In genomic region chr4:104384704-104385103, GRCm38 (mm10) we compare ENCODE assay signal across 12 mouse cellular contexts.
DNase-seq lines count a peak whose midpoint lies in the region; ATAC-seq and TF ChIP-seq lines count a peak whose summit lies in the region.
"Had no signal": no experiment of that assay in that cellular context is flagged by ENCODE, and none has a peak within 500 bp of the region (broad histone marks: within the 10 kb centered on the region; RNA-seq: fewer than 3 reads in every experiment).

No protein-coding gene starts in this region.

- no peak overlapping the region for H3K9ac ChIP-seq in intestine, embryonic 14.5 days (ENCODE audit: low read length)
- no peak overlapping the region for H3K9ac ChIP-seq in heart, adult 2 months (ENCODE audit: low read depth, low read length)
- H3K9ac ChIP-seq in heart, embryonic 12.5 days: no peak overlapping the region

- TF ChIP-seq EP300 in heart, adult 2 months (IDR thresholded peaks at IDR 0.05; ENCODE audit: insufficient read depth, low read depth, low read length): no peak

- H3K4me2 ChIP-seq in intestine, embryonic 14.5 days (ENCODE audit: low read length): peak overlapping the region; percentile 27; the same call in 1 of the 2 replicates
- no peak overlapping the region for H3K4me2 ChIP-seq in heart, embryonic 12.5 days

- H3K79me2 ChIP-seq in heart, adult 2 months (replicated peaks; ENCODE audit: control insufficient read depth, insufficient read depth, low read length): no peaks in the 10 kb centered on the region

- no peak for TF ChIP-seq POLR2A in small intestine, adult 2 months (IDR thresholded peaks at IDR 0.05; ENCODE audit: low read depth, low read length)
- TF ChIP-seq POLR2A in heart, adult 2 months (IDR thresholded peaks at IDR 0.05; ENCODE audit: insufficient read depth, low read depth, low read length): no peak

- intact Hi-C loops in heart, adult 2 months (cut with DNase I): no loop called here

- no peaks in the 10 kb centered on the region for H3K36me3 ChIP-seq in intestine, embryonic 14.5 days (ENCODE audit: control insufficient read depth, insufficient read depth, low read length)
- no peaks in the 10 kb centered on the region for H3K36me3 ChIP-seq in small intestine, adult 2 months (ENCODE audit: control insufficient read depth, insufficient read depth, low read length)
- H3K36me3 ChIP-seq in heart, adult 2 months (ENCODE audit: control insufficient read depth, insufficient read depth, low read length): no peaks in the 10 kb centered on the region
- H3K36me3 ChIP-seq in heart, embryonic 12.5 days: no peaks in the 10 kb centered on the region

- no peaks in the 10 kb centered on the region for H3K9me3 ChIP-seq in intestine, embryonic 14.5 days (ENCODE audit: control insufficient read depth, low read length)
- H3K9me3 ChIP-seq in heart, embryonic 12.5 days (replicated peaks): no peaks in the 10 kb centered on the region

- no peaks in the 10 kb centered on the region for H3K27me3 ChIP-seq in intestine, embryonic 14.5 days (replicated peaks; ENCODE audit: control insufficient read depth, insufficient read depth, low read length)
- no peaks in the 10 kb centered on the region for H3K27me3 ChIP-seq in small intestine, adult 2 months (ENCODE audit: control insufficient read depth, insufficient read depth, low read length)
- no peaks in the 10 kb centered on the region for H3K27me3 ChIP-seq in heart, adult 2 months (ENCODE audit: control insufficient read depth, insufficient read depth, low read length)
- H3K27me3 ChIP-seq in heart, embryonic 12.5 days (replicated peaks): no peaks in the 10 kb centered on the region

- 32% methylated on average over 7 of the region's 7 CpGs for WGBS in intestine, embryonic 14.5 days
- 23% methylated on average over 7 of the region's 7 CpGs for WGBS in small intestine, adult 2 months
- WGBS in heart, adult 2 months: 72% methylated on average over 7 of the region's 7 CpGs
- WGBS in heart, embryonic 12.5 days: 71% methylated on average over 7 of the region's 7 CpGs

- DNase-seq in cerebellum, postnatal 10 days: peak; percentile 53 to 57
- no peak for DNase-seq in cerebellum, adult 9-10 months
- peak; percentile 9 for DNase-seq in kidney, postnatal 14 days
- DNase-seq in kidney, postnatal 10 days: no peak
- peak; percentile 59 for DNase-seq in intestine, embryonic 14.5 days (ENCODE audit: low spot score)
- DNase-seq in heart, adult 2 months: no peak
- DNase-seq: adrenal gland, adult 8-10 months; heart, adult 11 months; heart, postnatal 4 days; lung, postnatal 36 days had no signal

- H3K4me1 ChIP-seq in intestine, embryonic 14.5 days (replicated peaks; ENCODE audit: control insufficient read depth, insufficient read depth, low read length): no peaks in the 10 kb centered on the region
- peaks cover 3% of the 10 kb centered on the region; the same call in 1 of the 2 replicates for H3K4me1 ChIP-seq in small intestine, adult 2 months (ENCODE audit: control insufficient read depth, insufficient read depth, insufficient read length, low read length)
- no peaks in the 10 kb centered on the region for H3K4me1 ChIP-seq in heart, adult 2 months (ENCODE audit: control insufficient read depth, insufficient read depth, low read length)
- no peaks in the 10 kb centered on the region for H3K4me1 ChIP-seq in heart, embryonic 12.5 days (replicated peaks)

- 0 out of 2 replicates have a peak overlapping the region, but pooled peaks have one; percentile 3 for H3K27ac ChIP-seq in intestine, embryonic 14.5 days (ENCODE audit: low read depth)
- H3K27ac ChIP-seq in small intestine, adult 2 months (ENCODE audit: insufficient read depth, low read depth, low read length): peak overlapping the region; percentile 55
- no peak overlapping the region for H3K27ac ChIP-seq in heart, adult 2 months
- no peak overlapping the region for H3K27ac ChIP-seq in heart, embryonic 12.5 days (ENCODE audit: poor library complexity, severe bottlenecking)

- TF ChIP-seq CTCF in small intestine, adult 2 months (IDR thresholded peaks at IDR 0.05; ENCODE audit: extremely low read depth, insufficient read length, insufficient replicate concordance, low read depth, low read length): no peak
- no peak for TF ChIP-seq CTCF in heart, adult 2 months (IDR thresholded peaks at IDR 0.05)

- peak; percentile 47; the same call in 1 of the 2 replicates for ATAC-seq in intestine, embryonic 14.5 days (replicated peaks; ENCODE audit: low FRiP score, low TSS enrichment, low read depth)
- ATAC-seq in heart, embryonic 12.5 days (ENCODE audit: insufficient number of reproducible peaks, low FRiP score): no peak

- no peak overlapping the region for H3K4me3 ChIP-seq in intestine, embryonic 14.5 days (ENCODE audit: low read depth, low read length)
- H3K4me3 ChIP-seq in small intestine, adult 2 months (ENCODE audit: low read depth, low read length): peak overlapping the region; percentile 10; the same call in 1 of the 2 replicates
- no peak overlapping the region for H3K4me3 ChIP-seq in heart, adult 2 months
- no peak overlapping the region for H3K4me3 ChIP-seq in heart, embryonic 12.5 days

Comparison
In these comparisons a context has a peak if more than half of its experiments do, and no peak if none do; other contexts are left out.
1. DNase-seq: peak in cerebellum, postnatal 10 days (2 of 2), kidney, postnatal 14 days (single experiment) and intestine, embryonic 14.5 days (single experiment); none in cerebellum, adult 9-10 months (single experiment), kidney, postnatal 10 days (single experiment) and heart, adult 2 months (0 of 2).
2. H3K27ac ChIP-seq: peak in intestine, embryonic 14.5 days (single experiment) and small intestine, adult 2 months (single experiment); none in heart, adult 2 months (single experiment) and heart, embryonic 12.5 days (single experiment).